Mouse (Mus musculus): ENCODE measurements around the gene Sri.
A peak's percentile ranks its signal among the peaks of the same experiment; 100 is the strongest.
"Not testable (repeated sequence)": the region's sequence is repeated elsewhere in the genome, so short reads cannot be mapped to it uniquely, and the experiment has no call there.

Gene Sri

GRCm38 (mm10) chr5:8045855-8046254 is at the start of gene Sri:
Gene Sri, plus strand, starts transcription at chr5:8046078.
- DNase-seq (ENCODE audit: low read depth) = no peak

GRCm38 (mm10) chr5:7996401-7997044 is 49.4 kb upstream of the Sri start:
- peak; percentile 40 for DNase-seq (ENCODE audit: low read depth)

DNA sequence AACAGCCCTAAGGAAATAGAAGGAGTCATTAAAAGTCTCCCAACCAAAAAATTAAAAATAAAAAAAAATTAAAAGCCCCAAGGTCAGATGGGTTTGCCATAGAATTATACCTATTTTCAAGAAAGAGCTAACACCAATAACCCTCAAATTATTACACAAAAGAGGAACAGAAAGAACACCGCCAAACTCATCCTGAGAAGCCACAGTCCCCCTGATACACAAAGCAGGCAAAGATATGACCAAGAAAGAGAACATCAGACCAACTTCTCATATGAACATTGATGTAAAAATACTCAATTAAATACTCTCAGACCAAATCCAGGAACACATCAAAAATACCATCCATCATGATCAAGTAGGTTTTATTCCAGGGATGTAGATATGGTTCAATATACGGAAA is 48.8 kb upstream of the Sri start:
- no peak for DNase-seq (ENCODE audit: low read depth)

DNA sequence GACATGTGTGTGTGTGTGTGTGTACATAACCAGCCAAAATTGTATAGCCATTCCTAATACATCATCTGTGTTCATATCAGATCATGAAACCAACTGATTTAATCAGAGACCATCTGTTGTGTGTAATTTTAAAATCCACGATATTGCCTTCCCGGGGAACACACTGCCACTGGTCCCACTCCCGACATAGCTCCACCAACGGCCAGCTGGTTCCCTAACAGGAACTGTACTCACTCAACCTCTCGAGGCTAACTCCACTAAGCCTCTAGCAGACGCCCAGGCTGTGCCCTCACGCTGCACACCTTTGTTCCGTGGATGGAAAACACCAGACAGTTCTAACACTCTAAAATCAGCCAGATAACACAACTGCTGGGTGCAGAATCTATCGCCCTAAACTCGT is 45.4 kb upstream of the Sri start:
- DNase-seq (ENCODE audit: low read depth) = no peak

GRCm38 (mm10) chr5:8002827-8003226 is 43.1 kb upstream of the Sri start:
- DNase-seq (ENCODE audit: low read depth) = no peak

DNA sequence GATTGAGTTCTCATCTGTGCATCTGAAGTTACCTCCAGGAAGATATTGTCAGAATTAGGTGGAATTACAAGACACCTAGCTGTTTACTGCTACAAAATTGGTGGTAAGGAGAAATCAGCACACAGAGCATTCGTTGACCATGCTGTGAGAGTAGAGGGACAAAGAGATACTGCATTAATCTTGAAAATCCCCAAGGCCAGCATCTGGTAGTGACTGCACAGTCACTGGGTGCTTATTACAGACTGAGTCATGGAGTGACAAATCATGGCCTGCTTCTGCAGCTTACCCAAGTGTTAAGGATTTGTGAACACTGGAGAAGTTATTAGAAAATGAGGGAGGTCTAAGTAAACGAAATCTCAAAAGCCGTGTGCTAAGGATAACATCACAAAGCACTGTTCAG is 32.6 kb upstream of the Sri start:
- no peak for DNase-seq (ENCODE audit: low read depth)

- DNase-seq (ENCODE audit: low read depth) = not testable (repeated sequence)
These were observed 11.3 kb upstream of the Sri start for GRCm38 (mm10) chr5:8034596-8034995.

- DNase-seq (ENCODE audit: low read depth) = peak; percentile 11
These were observed 7.9 kb downstream of the Sri start for GRCm38 (mm10) chr5:8053827-8054226.

- no peak for DNase-seq (ENCODE audit: low read depth)
These were observed 9.8 kb downstream of the Sri start for GRCm38 (mm10) chr5:8055721-8056129.

- peak; percentile 73 for DNase-seq (ENCODE audit: low read depth)
These were observed 10.5 kb downstream of the Sri start for GRCm38 (mm10) chr5:8056141-8057017.

GRCm38 (mm10) chr5:8057018-8057323 is 11.1 kb downstream of the Sri start:
- DNase-seq (ENCODE audit: low read depth) = peak; percentile 37

DNA sequence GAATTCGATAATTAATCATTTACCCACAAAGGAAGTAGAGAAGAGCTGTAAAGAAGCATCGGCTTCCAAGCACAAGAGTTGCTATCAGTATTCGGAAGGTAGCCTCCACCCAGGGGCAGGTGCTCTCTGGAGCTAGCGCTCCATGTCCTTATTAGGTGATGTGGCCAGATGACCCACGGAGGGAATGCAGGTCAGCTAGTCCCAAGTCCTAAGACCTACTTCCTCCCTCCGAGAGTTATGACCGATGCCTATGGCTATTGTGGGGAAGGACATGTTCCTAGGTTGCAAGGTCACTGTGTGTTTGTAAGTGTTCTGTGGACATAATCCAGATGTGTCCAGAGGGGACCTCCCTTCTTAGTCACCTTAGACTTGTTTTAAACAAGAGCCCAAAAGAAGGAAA is 12.2 kb downstream of the Sri start:
- no peak for DNase-seq (ENCODE audit: low read depth)

- DNase-seq (ENCODE audit: low read depth) = peak; percentile 37
These were observed 16.6 kb downstream of the Sri start for GRCm38 (mm10) chr5:8062469-8062868.

- DNase-seq (ENCODE audit: low read depth) = no peak
These were observed 17.3 kb downstream of the Sri start for GRCm38 (mm10) chr5:8063207-8063606.

- no peak for DNase-seq (ENCODE audit: low read depth)
These were observed 27.5 kb downstream of the Sri start for GRCm38 (mm10) chr5:8073406-8073805.

DNA sequence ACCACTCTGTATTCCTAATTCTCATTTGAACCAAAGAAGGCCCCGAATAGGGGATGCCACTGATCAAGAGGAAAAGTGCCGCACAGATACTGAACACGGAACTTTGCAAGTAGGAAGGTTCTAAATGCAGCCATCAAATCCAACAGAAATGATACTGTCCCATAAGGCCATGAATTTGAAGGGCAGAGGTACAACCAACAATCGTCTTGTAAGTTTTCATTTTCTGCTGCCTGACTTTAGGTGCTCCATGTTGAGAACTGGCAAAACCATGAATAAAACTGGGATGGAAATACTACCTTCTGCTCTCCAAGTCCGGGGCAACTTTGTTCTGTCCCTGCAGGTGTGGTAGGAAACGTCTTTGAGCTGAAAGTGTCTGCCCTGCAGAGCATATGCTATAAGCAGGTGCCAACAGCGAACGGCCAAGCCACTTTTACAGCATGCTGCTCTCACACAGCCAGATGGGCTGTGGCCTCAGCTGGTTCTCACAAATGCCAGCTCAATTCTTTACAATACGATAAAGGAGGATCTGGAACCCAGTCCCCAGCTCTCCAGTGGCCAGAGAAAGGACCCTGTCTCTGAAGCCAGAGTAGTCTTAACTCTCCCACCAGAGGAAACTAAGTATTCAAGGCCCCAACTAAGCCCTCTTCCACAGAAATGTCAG is 28.2 kb downstream of the Sri start:
- DNase-seq (ENCODE audit: low read depth) = no peak

DNA sequence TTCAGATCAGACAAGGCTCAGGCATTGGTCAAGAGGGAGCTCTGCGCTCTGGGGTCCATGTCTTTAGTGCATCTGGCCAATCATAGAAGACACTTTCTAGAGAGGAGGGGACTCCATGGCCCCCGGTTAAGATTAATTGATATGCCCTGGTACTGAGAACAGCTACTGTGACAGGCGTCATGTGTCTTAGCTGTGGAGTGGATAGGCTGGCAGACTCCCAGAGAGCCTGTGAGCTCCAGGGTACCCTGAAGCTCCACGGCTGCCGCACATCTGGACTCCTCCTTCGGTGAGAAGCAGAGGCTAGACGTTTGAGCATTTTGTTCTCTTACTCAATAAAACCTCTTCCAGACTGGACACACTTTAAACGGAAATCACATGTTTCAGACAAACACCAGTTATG is 31.6 kb downstream of the Sri start:
- no peak for DNase-seq (ENCODE audit: low read depth)

DNA sequence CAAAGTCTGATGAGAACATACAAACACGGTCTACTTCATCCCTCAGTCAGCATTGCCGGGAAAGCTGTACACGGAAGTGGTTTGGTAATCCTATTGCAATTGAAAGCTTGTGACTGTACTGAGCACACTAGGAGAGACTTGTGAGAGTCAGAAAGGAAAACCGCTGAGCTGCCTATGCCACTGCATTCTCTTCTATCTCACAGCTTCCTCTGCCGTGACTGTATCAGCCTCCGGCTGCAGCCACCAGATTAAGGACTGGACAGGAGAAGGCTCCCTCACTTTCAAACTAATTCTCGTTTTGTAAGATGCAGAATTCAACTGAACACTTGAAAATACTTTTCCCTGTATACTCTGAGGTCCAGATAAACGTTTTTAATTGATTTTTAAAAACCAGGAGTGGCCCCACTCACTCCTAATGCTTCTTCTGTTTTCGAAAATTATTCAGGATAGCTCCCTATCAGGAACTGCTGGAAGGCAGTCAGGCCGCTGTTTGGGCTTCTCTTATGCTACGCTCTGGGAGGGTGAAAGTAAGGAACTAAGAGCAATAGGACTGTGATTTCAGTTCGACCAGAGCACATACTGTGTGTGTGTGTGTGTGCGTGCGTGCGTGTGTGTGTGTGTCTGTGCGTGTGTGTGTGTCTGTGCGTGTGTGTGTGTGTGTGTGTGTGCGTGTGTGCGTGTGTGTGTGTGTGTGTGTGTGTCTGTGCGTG is 37.1 kb downstream of the Sri start:
- DNase-seq (ENCODE audit: low read depth) = no peak

DNA sequence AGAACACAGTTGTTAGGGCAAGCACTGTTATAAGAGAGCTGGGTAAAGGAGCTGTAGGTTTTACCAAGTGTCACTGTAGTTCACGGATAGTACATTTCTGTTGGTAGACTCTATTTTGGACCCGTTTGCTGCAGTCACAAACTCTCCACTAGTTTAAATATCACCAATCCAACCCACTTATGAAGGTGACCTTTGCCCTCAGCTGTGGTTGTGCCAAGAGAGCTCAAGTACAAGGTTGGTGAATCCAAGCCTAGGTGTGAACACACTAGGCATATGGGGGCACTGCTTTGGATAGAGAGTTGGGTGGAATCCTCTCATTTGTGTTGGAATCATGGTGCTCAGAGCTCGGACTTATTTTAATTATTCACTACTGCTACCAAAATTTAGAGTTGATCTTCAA is 39.8 kb downstream of the Sri start:
- no peak for DNase-seq (ENCODE audit: low read depth)

- no peak for DNase-seq (ENCODE audit: low read depth)
These were observed 42.3 kb downstream of the Sri start for GRCm38 (mm10) chr5:8088147-8088546.

GRCm38 (mm10) chr5:8094921-8095320 is 49.0 kb downstream of the Sri start:
- no peak for DNase-seq (ENCODE audit: low read depth)

DNA sequence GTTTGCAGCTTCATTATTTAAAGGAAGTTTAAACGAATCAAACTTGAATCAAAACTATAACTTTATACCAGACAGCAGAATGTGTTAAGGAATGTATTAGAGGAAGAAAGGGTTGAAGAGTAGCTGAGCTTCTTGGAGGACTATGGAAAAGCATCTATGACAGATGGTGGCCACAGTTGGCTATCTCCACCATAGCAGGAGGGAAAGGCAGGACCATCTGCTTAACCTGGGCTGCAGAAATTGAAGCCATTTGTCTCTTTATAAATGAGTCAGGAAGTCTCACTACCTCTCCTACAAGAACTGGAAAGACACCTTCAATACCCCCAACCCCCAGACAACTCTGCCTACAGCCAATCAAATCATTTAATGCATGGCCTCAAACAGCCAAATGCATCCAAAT is 49.8 kb downstream of the Sri start:
- no peak for DNase-seq (ENCODE audit: low read depth)

GRCm38 (mm10) chr5:8111691-8112090 is 65.8 kb downstream of the Sri start:
- DNase-seq (ENCODE audit: low read depth) = no peak

Measured in 416B (cell line).